Mouse (Mus musculus) heart, postnatal 36 days (tissue): ENCODE results near the gene Macrod2. TPM values are rescaled to one million over a fixed set of nuclear protein-coding genes. Genes with fewer than 3 reads are reported as not detected.

Experiments
- DNase-seq, 2 experiments: peaks; one replicate each; pipeline ENCODE4 v3.0.0; 2021 to 2022
- intact Hi-C: fragments of 180-260 bp; cut with DNase I; formaldehyde crosslinking; loops from one replicate; pipeline ENCODE4 v1.15.1; 2025
- total RNA-seq, 2 experiments: library from RNA; stranded (reverse); gene quantifications; 2 replicates each; pipeline ENCODE4 v1.2.3; 2021

Macrod2 gene
- total RNA-seq: 1 to 10 TPM; 7.8 to 8.6 TPM

DNA sequence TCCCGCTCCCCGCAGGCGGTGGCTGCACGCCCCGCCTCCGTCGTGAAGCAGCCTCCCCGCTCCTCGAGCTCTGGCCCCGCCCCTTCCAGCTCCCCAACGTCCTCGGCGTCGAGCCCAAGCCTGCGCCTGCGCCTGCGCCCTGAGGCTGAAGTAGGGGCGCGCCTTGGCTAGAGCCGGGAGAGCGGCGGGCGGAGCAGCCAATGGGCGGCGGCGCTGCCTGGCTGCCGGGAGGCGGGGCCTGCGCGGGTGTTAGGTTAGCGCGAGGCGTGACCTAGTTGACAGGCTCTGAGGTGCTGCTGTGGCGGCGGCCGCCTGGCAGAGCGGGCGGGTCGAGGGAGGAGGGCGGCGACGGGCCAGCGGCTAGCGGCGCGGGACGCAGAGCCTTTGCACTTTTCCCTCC, at the start of gene Macrod2:
Gene Macrod2, plus strand, starts transcription at position 131 of the 400 bp plus-strand sequence.
- intact Hi-C loops: loop anchor here (2.0 kb wide), 1 partner anchor 226 kb away; no protein-coding TSS in a partner anchor
- peak; percentile 95 to 97 for DNase-seq

DNA sequence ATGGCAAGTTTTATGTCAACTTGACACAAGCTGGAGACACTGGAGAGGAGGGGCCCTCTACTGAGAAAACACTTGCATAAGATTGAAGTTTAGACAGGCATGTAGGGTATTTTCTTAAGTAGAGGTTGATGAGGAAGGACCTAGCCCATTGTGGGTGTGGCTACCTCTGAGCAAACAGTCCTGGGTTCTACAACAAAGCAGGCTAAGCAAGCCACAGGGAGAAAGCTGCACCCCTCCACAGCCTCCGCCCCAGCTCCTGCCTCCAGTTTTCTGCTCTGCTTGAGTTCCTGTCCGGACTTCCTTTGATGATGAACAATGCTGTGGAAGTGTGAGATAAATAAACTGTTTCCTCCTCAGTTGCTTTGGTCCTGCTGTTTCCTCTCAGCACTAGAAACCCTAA, 35.2 kb upstream of the Macrod2 start:
- intact Hi-C loops: no loop called here
- no peak for DNase-seq

DNA sequence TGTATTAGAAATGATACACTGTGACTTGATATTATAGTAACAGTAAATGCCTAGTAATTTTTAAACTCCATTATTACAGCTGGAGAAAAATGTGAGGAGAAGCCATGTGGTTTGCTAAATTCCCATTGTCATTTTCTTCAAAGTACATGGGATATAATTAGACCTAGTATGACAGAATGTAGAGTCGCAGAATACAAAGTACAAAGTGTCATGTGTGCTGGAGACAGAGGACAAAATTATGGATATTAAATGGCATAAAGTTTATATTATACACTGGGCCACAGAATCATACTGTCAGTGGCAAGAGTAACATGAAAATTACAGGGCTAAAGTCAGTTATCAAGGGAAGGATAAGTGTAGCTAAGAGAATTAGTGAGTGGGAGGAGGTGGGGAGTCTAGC, 30.3 kb upstream of the Macrod2 start:
- intact Hi-C loops: no loop called here
- DNase-seq: no peak

DNA sequence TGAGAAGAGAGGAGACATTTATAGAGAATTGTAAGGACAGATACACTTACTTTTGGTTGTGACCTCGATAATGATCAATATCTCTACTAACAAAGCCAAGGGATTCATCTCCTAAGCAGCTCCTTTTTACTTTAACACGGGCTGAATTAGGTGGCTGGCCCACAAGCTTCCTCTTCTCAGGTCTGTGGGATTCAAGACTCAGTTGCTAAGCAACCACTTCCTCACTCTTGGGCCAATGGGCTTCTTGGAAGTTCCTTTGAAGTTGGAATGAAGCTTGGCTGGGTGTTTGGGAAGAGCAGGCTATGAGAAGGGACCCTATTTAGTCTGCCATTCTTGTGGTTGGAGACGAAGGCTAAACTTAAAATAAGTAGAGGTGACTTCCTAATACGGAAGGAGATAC, 5.6 kb upstream of the Macrod2 start, which contains the start of gene Sel1l2:
Gene Sel1l2, minus strand, starts transcription at position 182 of the 400 bp plus-strand sequence.
- DNase-seq: no peak
- intact Hi-C loops: no loop called here

DNA sequence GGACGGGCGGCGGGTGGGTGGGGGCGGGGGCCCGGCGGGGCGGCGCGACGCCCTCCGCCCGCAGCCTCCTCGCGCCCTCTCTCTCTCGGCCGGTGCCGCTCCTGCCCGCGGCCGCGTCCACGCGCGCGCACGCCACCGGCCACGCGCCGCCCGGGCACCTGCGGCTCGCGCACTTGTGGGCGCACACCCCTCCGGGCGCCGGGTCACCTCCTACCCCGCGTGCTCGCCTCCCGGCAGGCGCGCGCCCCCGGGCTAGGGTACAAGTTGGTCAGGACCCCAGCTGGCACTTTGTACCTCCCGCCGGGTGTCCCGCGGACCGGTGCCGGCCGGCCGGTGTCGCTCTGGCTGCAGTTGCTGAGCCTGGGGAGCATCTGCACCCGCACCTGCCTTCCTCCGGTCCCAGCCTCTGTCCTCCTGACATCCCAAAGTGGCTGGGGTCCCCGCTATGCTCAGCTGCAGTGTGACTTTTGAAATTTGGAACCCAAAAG, 679 bp downstream of the Macrod2 start:
- intact Hi-C loops: loop anchor here (2.0 kb wide), 1 partner anchor 227 kb away; no protein-coding TSS in a partner anchor
- peak; percentile 14 to 25 for DNase-seq

DNA sequence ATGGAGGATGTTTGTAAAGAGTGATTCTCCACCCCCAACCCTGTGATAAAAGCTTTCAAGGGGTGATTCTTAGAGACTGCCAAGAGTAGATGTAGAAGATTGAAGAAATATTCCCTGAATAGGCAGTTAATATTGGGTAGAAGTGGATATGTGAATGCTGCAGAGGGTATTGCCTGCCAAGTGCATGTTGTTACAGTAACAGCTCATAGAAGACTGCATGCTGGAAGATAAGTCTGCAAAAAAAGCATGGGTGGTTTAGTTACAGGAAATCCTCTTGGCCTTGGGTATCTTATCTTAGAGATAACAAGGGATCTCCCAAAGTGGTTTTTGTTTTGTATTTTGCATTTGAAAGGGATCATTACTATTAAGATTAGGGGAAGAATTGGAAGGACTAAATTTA, 30.7 kb downstream of the Macrod2 start:
- DNase-seq: no peak
- intact Hi-C loops: loop anchor here (2.0 to 5.0 kb wide), 3 partner anchors 225 to 834 kb away; partner anchors contain the start of genes Esf1 and Ndufaf5

DNA sequence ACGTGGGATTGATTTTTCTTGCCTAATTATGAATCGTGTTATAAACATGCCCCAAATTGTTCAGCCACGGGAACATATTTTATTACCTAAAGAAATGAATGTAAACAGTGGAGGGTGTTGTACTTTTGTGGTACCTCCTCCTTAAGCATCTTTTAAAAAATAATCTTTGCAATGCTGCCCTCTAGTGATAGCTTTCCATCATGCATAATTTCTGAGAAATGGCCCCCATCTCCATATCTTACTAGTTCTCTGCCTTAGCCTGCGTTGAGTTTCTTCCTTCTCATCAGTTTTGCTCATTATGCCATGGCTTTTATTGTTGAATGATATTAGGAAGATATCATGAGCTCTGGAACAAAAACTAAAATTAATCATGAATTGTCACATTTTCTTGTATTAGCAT, 32.2 kb downstream of the Macrod2 start:
- DNase-seq: no peak
- intact Hi-C loops: loop anchor here (2.0 to 5.0 kb wide), 3 partner anchors 226 to 835 kb away; partner anchors contain the start of genes Esf1 and Ndufaf5

DNA sequence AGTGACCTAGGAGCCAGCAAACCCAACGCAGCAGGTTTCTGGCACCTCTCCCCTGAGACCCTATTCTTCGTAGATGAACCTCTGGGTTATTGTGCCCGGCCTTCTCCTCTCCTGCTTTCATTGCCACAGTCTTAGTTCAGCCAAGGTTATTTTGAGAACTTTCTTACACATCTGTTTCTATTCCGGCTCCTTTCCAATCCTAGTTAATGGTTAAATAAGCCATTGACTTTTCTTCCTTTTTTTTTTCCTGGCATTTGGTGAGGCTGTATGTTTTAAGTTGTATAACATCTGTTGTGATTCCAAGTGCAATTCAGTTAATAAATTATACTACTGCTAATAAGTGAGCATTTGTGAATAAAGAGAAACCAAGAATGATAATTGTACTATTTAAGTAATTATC, 44.0 kb downstream of the Macrod2 start:
- intact Hi-C loops: no loop called here
- no peak for DNase-seq

DNA sequence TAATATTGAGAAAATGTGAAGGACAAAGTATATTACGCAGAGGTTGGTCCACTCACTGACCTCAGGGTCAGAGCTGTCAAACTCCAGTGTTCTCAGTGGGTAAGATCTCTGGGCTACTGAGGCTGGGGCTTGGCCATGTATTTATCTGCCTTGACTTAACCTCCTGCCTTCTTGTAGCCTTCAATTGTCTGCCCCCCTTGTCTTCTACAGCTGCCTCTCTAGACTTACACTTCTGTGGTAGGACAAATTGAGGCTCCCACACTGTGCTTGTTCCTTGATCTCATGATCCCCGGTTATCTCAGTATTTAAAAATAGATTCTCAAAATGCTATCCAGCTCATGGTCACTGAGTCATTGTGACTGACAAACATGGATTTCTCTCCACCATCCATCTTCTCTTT, 53.5 kb downstream of the Macrod2 start:
- intact Hi-C loops: no loop called here
- DNase-seq: no peak

DNA sequence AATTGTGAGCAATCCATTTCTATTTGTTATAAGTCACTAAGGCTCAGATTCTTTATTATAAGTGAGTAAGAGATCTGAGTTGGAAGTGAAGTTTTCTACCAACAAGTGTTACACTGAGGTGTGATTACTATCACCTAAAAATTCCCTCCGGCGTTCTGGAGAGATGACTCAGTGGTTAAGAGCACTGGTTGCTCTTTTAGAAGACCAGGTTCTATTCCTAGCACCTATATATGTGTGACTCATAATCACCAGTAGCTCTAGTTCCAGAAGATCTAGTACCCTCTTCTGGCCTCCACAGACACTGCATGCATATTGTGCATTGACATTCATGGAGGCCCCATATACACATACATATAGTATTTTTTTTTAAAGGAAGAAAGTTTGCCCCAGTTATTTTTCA, 80.7 kb downstream of the Macrod2 start:
- no peak for DNase-seq
- intact Hi-C loops: no loop called here

DNA sequence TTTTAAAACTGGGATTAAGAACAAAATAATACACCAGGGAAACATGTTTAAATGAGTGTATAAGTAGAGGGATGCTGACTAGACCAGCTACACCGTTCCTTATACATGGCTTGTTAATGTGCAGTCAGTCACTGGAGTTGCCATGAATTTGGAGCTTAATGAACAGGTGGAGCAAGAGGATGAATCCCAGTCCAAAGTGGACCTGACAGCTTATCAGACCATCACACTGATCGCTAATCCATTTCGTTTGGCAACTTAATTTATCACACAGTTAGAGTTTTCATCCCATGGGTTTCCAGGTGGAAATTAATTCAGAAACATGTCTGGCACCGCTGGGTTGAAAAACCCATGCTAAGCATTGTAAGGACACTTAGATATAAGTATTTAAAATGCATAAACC, 81.8 kb downstream of the Macrod2 start:
- no peak for DNase-seq
- intact Hi-C loops: no loop called here

DNA sequence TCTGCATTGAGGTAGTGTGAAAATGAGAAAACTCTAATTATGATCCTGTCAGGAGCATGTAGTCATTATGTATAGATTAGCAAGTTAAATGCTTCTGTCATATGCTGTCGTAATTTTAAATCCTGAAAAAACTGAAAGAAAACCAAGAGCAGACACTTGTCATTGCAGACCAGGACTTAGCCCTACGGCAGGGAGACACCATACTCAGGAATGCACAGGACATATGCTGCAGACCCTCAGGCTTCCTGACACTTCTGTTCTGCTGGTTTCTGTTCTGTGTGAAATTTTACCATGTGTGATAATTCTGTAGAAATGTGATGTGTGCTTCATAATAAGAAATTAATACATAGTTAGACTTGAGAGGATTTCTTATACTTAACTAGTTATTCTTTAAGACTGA, 87.5 kb downstream of the Macrod2 start:
- intact Hi-C loops: no loop called here
- no peak for DNase-seq

DNA sequence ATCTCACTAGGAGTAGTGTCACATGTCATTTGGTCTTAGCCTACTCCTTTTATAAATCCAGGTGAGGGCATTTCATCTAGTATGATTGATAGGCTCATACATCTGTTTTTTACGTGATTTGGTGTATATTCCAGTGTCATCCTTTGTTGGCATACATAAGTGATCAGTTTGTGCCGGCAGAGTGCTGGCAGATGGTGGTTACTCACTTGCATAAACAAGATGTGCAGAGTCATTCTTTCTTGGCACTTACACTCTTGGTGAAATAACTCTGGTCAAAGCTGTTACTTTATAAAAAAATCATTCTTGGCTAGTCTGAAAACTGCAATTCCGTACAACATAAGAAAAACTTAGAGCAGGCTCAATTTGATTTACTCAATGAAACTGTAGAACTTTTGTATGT, 102.6 kb downstream of the Macrod2 start:
- DNase-seq: no peak
- intact Hi-C loops: no loop called here

DNA sequence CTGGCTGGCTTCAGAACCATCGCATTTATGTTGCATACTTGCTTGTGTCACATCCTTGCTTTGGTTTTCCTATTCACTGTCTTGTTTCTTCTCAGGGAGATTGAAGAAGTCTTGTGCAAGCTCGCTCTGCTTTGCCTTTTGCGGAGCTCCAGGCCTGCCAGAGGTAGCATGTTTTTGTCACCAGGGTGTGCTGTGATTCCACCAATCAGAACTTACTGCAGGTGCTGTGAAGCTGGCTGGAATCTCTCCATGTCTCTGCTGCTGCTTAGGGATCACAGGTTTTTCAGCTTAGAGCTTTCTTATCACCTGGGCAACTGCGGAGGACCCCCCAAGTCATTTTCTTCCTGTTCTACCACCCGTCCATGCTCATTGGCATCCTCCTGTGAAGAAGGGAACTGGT, 105.8 kb downstream of the Macrod2 start:
- intact Hi-C loops: no loop called here
- no peak for DNase-seq

DNA sequence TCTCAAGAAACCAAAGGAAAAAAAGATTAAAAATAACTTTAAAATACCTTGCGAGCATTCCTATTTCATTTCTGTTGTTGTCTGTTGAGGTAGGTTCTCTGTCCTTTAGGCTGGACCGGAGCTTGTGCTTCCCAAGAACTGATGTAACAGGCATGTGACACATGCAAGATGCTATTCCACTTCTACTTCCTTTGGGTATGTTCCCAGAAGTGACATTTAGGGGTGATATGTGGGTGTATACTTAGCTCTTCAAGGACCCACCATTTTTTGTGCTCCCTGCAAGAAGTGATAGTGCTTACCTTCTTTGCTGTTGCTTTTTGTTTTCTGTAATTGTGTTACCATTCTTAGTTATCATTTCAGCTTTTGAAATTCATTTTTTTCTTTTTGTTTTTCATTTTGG, 126.4 kb downstream of the Macrod2 start:
- intact Hi-C loops: no loop called here
- no peak for DNase-seq

DNA sequence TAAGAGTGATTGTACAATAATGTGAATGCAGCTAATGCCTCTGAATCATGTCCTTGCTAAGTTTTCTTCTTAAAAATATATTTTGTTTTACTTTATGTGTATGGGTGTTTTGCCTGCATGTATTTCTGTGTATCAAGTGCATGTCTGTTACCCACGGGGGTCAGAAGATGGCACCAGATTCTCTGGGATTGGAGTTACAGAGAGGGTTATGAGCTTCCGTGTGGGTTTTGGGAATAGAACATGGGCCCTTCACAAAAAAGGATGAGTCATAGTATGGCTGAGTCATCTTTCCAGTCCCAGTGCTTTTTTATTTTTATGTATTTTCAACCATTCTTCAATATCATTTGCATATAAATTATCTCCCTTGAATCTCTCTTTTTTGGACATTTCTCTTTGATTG, 135.1 kb downstream of the Macrod2 start:
- DNase-seq: no peak
- intact Hi-C loops: no loop called here

DNA sequence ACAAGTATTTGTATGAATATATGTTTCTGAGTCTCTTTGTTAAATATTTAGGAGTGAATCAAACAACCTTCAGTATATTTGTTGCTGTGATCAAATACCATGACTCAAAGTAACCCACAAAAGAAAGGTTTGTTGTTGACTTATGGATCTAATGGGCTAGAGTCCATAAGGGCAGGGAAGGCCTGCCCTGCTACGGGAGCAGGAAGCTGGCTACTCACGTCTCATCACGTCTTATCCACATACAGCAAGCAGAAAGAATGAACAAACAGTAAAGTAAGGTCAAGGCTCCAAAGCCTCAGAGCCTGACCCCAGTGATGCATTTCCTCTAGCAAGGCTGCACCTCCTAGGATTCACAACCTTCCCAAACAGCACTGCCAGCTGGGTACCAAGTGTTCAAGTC, 136.9 kb downstream of the Macrod2 start:
- DNase-seq: no peak
- intact Hi-C loops: no loop called here

DNA sequence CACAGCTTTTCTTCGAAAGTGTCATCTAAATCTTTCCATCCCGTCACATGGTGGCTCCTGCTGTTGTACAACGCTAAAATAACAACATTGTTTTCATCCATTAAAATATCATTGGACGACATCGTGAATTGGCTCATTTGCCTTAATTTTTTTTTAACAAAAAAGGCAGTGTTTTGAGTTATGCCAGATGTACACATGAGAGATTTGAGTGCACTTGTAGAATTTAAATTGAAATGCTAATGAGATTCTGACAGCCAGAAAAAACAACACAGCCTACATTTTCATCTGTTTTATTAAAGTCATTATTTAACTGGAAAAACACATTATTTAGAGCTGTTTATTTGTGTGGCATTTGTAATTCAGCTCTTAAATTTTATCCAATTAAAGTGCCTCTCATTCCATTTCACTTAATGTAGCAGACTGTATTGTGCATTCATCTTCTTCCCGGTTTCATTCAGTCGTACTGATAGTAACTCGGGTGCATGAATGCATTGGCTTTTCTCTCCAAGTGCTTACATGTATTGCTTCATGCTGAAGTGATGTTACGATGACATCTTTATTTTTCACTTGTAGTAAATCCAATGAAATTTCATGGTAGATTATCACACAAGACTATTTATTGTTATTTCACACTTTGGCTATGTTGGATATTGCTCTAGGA, 137.9 kb downstream of the Macrod2 start:
- intact Hi-C loops: no loop called here
- no peak for DNase-seq

DNA sequence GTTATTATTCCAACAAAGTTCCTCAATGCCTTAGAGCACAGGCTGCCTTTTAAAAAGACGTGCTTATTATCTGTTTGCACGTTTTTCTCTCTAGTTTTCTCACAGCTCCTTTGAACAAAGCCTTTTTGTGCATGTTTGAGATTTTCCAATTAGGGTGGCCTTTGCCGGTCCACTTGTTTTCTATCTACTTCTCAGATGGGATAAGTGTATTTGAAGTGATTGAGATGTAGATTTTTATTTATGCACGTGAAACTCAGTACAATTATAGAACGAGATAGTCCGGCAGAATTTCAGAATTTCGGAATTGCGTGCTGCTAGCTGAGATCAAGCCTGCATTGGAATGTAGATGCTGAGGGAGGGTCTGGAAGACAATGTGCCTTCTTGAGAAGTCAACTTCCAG, 138.5 kb downstream of the Macrod2 start:
- DNase-seq: no peak
- intact Hi-C loops: no loop called here

DNA sequence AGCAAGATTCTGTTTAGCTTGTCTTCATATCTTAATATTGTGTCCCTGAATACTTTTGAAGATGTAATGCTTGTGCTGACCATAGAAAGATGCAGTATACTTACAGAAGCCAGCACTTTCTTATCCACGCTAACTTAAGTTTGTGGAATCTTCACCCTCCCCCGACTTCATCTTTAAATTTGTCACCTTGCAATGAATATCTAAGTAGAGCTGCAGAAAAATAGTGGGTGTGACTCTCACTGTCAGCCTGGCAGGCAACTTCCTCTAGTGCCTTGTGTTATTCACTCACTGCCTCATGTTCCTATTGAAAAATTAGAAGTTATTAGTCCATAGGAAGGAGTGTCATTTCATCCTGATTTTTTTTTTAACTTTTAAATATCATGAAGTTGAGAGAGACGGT, 139.5 kb downstream of the Macrod2 start:
- intact Hi-C loops: no loop called here
- no peak for DNase-seq

DNA sequence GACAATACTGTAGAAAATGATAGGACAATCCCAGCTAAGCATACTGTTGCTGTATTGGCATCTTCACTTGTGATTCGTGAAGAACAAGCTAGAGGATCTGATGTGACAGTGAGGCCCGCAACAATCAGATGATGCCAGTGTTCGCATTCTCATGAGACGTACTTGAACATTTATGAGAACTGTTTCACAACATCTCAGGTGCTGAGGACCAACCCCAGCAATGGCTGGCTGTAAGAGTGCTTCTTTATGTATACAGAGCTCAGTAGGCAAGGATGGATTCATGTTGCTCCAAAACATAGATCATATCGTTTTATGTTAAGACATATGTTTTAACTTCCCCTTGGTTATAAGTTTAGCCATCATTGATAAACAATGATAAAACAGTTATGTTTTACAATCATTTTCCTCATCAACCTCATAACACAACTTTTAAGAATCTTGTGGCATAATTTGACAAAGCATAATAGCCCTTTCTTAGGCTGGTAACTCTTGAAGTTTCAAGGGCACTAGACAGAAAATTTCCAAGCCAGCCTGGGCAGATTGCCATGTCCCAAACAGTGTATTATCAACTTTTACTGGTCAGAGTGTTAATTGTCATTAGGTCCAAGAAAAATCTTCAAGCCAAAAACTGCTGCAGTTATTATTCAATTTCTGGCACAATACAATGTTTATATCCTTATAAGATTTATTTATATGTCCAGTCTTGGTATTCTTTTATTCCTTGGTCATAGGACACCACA, 140.9 kb downstream of the Macrod2 start:
- intact Hi-C loops: no loop called here
- no peak for DNase-seq

DNA sequence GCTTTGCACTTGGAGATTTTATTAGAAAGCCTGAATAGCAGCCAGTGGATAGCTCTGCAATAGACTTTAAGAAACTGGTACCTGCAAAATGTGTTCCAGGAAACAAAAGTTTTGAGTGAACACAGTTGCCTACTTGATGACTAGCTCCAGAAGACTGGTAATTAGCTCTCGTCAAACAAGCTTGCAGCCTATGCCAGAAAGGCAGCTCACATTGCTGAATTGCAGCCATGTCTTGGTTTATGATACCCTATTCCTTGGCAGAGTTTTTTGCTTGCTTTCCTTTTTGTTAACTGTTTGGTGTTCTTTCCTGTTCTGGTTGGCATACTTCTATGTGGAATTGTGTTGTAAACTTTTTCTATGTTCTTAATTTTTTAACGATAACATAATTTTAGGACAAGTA, 154.2 kb downstream of the Macrod2 start:
- intact Hi-C loops: no loop called here
- no peak for DNase-seq
